Mouse (Mus musculus): Measurements from ENCODE around the gene Icam1. TPM values are rescaled to one million over a fixed set of nuclear protein-coding genes. Genes with fewer than 3 reads are reported as not detected.
A peak's percentile ranks its signal among the peaks of the same experiment; 100 is the strongest.

Gene Icam1
- polyA plus RNA-seq, 1 experiment from 2014 or later, result 9.5 TPM

GRCm38 (mm10) chr9:20978409-20979095, 37.2 kb upstream of the Icam1 start:
- H3K4me1 ChIP-seq (replicated peaks; ENCODE audit: control insufficient read depth, insufficient read depth), result peaks cover 7% of the 10 kb centered on the region; the same call in 1 of the 2 replicates
- no peak overlapping the region for H3K4me3 ChIP-seq (ENCODE audit: low read depth, low read length)
- no peak for DNase-seq (ENCODE audit: low spot score)
- no peak for ATAC-seq (ENCODE audit: low FRiP score, low TSS enrichment)
- TF ChIP-seq CTCF (IDR thresholded peaks at IDR 0.05; ENCODE audit: low read depth) (no peak), EP300 (optimal IDR thresholded peaks at IDR 0.05) (no peak)
- 50% methylated on average over 10 of the region's 10 CpGs for WGBS
- H3K27ac ChIP-seq (replicated peaks), result peak overlapping the region; percentile 74
- no peaks in the 10 kb centered on the region for H3K9me3 ChIP-seq (ENCODE audit: control insufficient read depth, low read length)
- H3K36me3 ChIP-seq (ENCODE audit: control insufficient read depth, insufficient read depth, low read length), result no peaks in the 10 kb centered on the region
- H3K27me3 ChIP-seq (ENCODE audit: control insufficient read depth, insufficient read depth, low read length), result no peaks in the 10 kb centered on the region
- peak overlapping the region; percentile 31; the same call in 1 of the 2 replicates for H3K9ac ChIP-seq (ENCODE audit: low read length)
- H3K4me2 ChIP-seq (replicated peaks; ENCODE audit: low read depth), result no peak overlapping the region

GRCm38 (mm10) chr9:20979181-20979580, 36.6 kb upstream of the Icam1 start:
- 51% methylated on average over 5 of the region's 5 CpGs for WGBS

GRCm38 (mm10) chr9:20979769-20980168, 36.0 kb upstream of the Icam1 start:
- ATAC-seq (ENCODE audit: low FRiP score, low TSS enrichment), result no peak
- H3K9ac ChIP-seq (ENCODE audit: low read length), result no peak overlapping the region
- H3K4me3 ChIP-seq (ENCODE audit: low read depth, low read length), result no peak overlapping the region
- no peak overlapping the region for H3K4me2 ChIP-seq (replicated peaks; ENCODE audit: low read depth)
- H3K27me3 ChIP-seq (ENCODE audit: control insufficient read depth, insufficient read depth, low read length), result no peaks in the 10 kb centered on the region
- H3K4me1 ChIP-seq (replicated peaks; ENCODE audit: control insufficient read depth, insufficient read depth), result 0 out of 2 replicates have a peak, but pooled peaks cover under 1% of the 10 kb centered on the region
- WGBS, result 82% methylated on average over 7 of the region's 7 CpGs
- no peaks in the 10 kb centered on the region for H3K9me3 ChIP-seq (ENCODE audit: control insufficient read depth, low read length)
- TF ChIP-seq EP300 (optimal IDR thresholded peaks at IDR 0.05) (no peak), CTCF (IDR thresholded peaks at IDR 0.05; ENCODE audit: low read depth) (no peak)
- H3K27ac ChIP-seq (replicated peaks), result no peak overlapping the region
- DNase-seq (ENCODE audit: low spot score), result no peak
- no peaks in the 10 kb centered on the region for H3K36me3 ChIP-seq (ENCODE audit: control insufficient read depth, insufficient read depth, low read length)

More at GRCm38 (mm10) chr9:20979181-20979580, 36.6 kb upstream of the Icam1 start:
- Histone ChIP-seq H3K4me2 (replicated peaks; ENCODE audit: low read depth) (no peak overlapping the region), H3K4me1 (replicated peaks; ENCODE audit: control insufficient read depth, insufficient read depth) (0 out of 2 replicates have a peak, but pooled peaks cover 2% of the 10 kb centered on the region), H3K9ac (ENCODE audit: low read length) (peak overlapping the region; percentile 31; the same call in 1 of the 2 replicates), H3K36me3 (ENCODE audit: control insufficient read depth, insufficient read depth, low read length) (no peaks in the 10 kb centered on the region), H3K27me3 (ENCODE audit: control insufficient read depth, insufficient read depth, low read length) (no peaks in the 10 kb centered on the region), H3K4me3 (ENCODE audit: low read depth, low read length) (no peak overlapping the region), H3K9me3 (ENCODE audit: control insufficient read depth, low read length) (no peaks in the 10 kb centered on the region), H3K27ac (replicated peaks) (peak overlapping the region; percentile 56)
- no peak for DNase-seq (ENCODE audit: low spot score)
- TF ChIP-seq CTCF (IDR thresholded peaks at IDR 0.05; ENCODE audit: low read depth), result no peak
- TF ChIP-seq EP300 (optimal IDR thresholded peaks at IDR 0.05), result no peak
- ATAC-seq (ENCODE audit: low FRiP score, low TSS enrichment), result no peak

- DNase-seq (ENCODE audit: low spot score), result no peak
- TF ChIP-seq EP300 (optimal IDR thresholded peaks at IDR 0.05) (no peak), CTCF (IDR thresholded peaks at IDR 0.05; ENCODE audit: low read depth) (no peak)
- no peak overlapping the region for H3K27ac ChIP-seq (replicated peaks)
- no peaks in the 10 kb centered on the region for H3K9me3 ChIP-seq (ENCODE audit: control insufficient read depth, low read length)
- H3K27me3 ChIP-seq (ENCODE audit: control insufficient read depth, insufficient read depth, low read length), result no peaks in the 10 kb centered on the region
- no peak overlapping the region for H3K4me2 ChIP-seq (replicated peaks; ENCODE audit: low read depth)
- 63% methylated on average over 3 of the region's 3 CpGs for WGBS
- no peaks in the 10 kb centered on the region for H3K36me3 ChIP-seq (ENCODE audit: control insufficient read depth, insufficient read depth, low read length)
- H3K9ac ChIP-seq (ENCODE audit: low read length), result no peak overlapping the region
- no peak for ATAC-seq (ENCODE audit: low FRiP score, low TSS enrichment)
- H3K4me3 ChIP-seq (ENCODE audit: low read depth, low read length), result no peak overlapping the region
- H3K4me1 ChIP-seq (replicated peaks; ENCODE audit: control insufficient read depth, insufficient read depth), result no peaks in the 10 kb centered on the region
Observed at GRCm38 (mm10) chr9:20982171-20982570, 33.6 kb upstream of the Icam1 start.

- H3K36me3 ChIP-seq (ENCODE audit: control insufficient read depth, insufficient read depth, low read length), result no peaks in the 10 kb centered on the region
- H3K4me1 ChIP-seq (replicated peaks; ENCODE audit: control insufficient read depth, insufficient read depth), result no peaks in the 10 kb centered on the region
- H3K4me3 ChIP-seq (ENCODE audit: low read depth, low read length), result no peak overlapping the region
- H3K9ac ChIP-seq (ENCODE audit: low read length), result no peak overlapping the region
- H3K27ac ChIP-seq (replicated peaks), result no peak overlapping the region
- no peaks in the 10 kb centered on the region for H3K9me3 ChIP-seq (ENCODE audit: control insufficient read depth, low read length)
- H3K27me3 ChIP-seq (ENCODE audit: control insufficient read depth, insufficient read depth, low read length), result no peaks in the 10 kb centered on the region
- TF ChIP-seq EP300 (optimal IDR thresholded peaks at IDR 0.05) (no peak), CTCF (IDR thresholded peaks at IDR 0.05; ENCODE audit: low read depth) (no peak)
- ATAC-seq (ENCODE audit: low FRiP score, low TSS enrichment), result no peak
- H3K4me2 ChIP-seq (replicated peaks; ENCODE audit: low read depth), result no peak overlapping the region
- 34% methylated on average over 5 of the region's 5 CpGs for WGBS
- DNase-seq (ENCODE audit: low spot score), result no peak
Observed at GRCm38 (mm10) chr9:20983169-20983568, 32.6 kb upstream of the Icam1 start.

- Histone ChIP-seq H3K4me3 (ENCODE audit: low read depth, low read length) (no peak overlapping the region), H3K9ac (ENCODE audit: low read length) (no peak overlapping the region), H3K4me1 (replicated peaks; ENCODE audit: control insufficient read depth, insufficient read depth) (no peaks in the 10 kb centered on the region), H3K27me3 (ENCODE audit: control insufficient read depth, insufficient read depth, low read length) (no peaks in the 10 kb centered on the region), H3K9me3 (ENCODE audit: control insufficient read depth, low read length) (no peaks in the 10 kb centered on the region), H3K27ac (replicated peaks) (peak overlapping the region; percentile 71; the same call in 1 of the 2 replicates), H3K4me2 (replicated peaks; ENCODE audit: low read depth) (no peak overlapping the region), H3K36me3 (ENCODE audit: control insufficient read depth, insufficient read depth, low read length) (no peaks in the 10 kb centered on the region)
- DNase-seq (ENCODE audit: low spot score), result peak; percentile 34
- WGBS, result 47% methylated on average over 15 of the region's 15 CpGs
- TF ChIP-seq EP300 (optimal IDR thresholded peaks at IDR 0.05), result no peak
- no peak for TF ChIP-seq CTCF (IDR thresholded peaks at IDR 0.05; ENCODE audit: low read depth)
- peak; percentile 81 for ATAC-seq (ENCODE audit: low FRiP score, low TSS enrichment)
Observed at GRCm38 (mm10) chr9:20986952-20987686, 28.7 kb upstream of the Icam1 start.

All from stomach, postnatal 0 days (tissue).